11 mouse cellular contexts compared by ENCODE assay signal in genomic region chr8:105624401-105624800, GRCm38 (mm10). TPM values are rescaled to one million over a fixed set of nuclear protein-coding genes. Genes with fewer than 3 reads are reported as not detected.
DNase-seq lines count a peak whose midpoint lies in the region; ATAC-seq and TF ChIP-seq lines count a peak whose summit lies in the region.
"Had no signal": no experiment of that assay in that cellular context is flagged by ENCODE, and none has a peak within 500 bp of the region (broad histone marks: within the 10 kb centered on the region; RNA-seq: fewer than 3 reads in every experiment).

No protein-coding gene starts in this region.

- H3K4me1 ChIP-seq in embryonic facial prominence, embryonic 15.5 days = peaks cover 28% of the 10 kb centered on the region
- no peaks in the 10 kb centered on the region for H3K4me1 ChIP-seq in midbrain, embryonic 11.5 days (ENCODE audit: control insufficient read depth, insufficient read depth, low read length)
- H3K4me1 ChIP-seq in heart, embryonic 12.5 days (replicated peaks) = peaks cover 29% of the 10 kb centered on the region
- peaks cover 7% of the 10 kb centered on the region; the same call in 1 of the 2 replicates for H3K4me1 ChIP-seq in hindbrain, embryonic 16.5 days (ENCODE audit: control insufficient read depth, insufficient read depth, low read depth, low read length)

- ATAC-seq in embryonic facial prominence, embryonic 15.5 days (ENCODE audit: insufficient number of reproducible peaks, low FRiP score, low TSS enrichment, low read depth) = no peak
- no peak for ATAC-seq in midbrain, embryonic 11.5 days (ENCODE audit: low FRiP score)
- no peak for ATAC-seq in heart, embryonic 12.5 days (ENCODE audit: insufficient number of reproducible peaks, low FRiP score)
- ATAC-seq in hindbrain, embryonic 16.5 days = no peak

- DNase-seq in left cerebral cortex, adult 2 months (ENCODE audit: extremely low spot score in 1 of 2, low spot score in 2 of 2) = peak; percentile 67 to 70
- DNase-seq in left cerebral cortex, adult 11 months (ENCODE audit: low spot score) = no peak
- peak; percentile 62 to 66 for DNase-seq in left cerebral cortex, postnatal 10 days (ENCODE audit: extremely low spot score in 1 of 2, low spot score in 2 of 2)
- peak; percentile 94 for DNase-seq in telencephalon, adult 2 months (ENCODE audit: low read depth, low spot score)
- no peak for DNase-seq in midbrain, embryonic 11.5 days (ENCODE audit: low spot score, missing footprints)
- DNase-seq: cerebellum, postnatal 25 days; heart, adult 2 months had no signal

- WGBS in embryonic facial prominence, embryonic 15.5 days = 41% methylated on average over 3 of the region's 3 CpGs
- 58% methylated on average over 3 of the region's 3 CpGs for WGBS in midbrain, embryonic 11.5 days
- whole genome bisulfite sequencing in heart, embryonic 12.5 days = 70% methylated on average over 3 of the region's 3 CpGs
- 46% methylated on average over 3 of the region's 3 CpGs for WGBS in hindbrain, embryonic 16.5 days

- no peaks in the 10 kb centered on the region for H3K27me3 ChIP-seq in embryonic facial prominence, embryonic 15.5 days
- no peaks in the 10 kb centered on the region for H3K27me3 ChIP-seq in midbrain, embryonic 11.5 days (ENCODE audit: control insufficient read depth, insufficient read depth, low read length)
- no peaks in the 10 kb centered on the region for H3K27me3 ChIP-seq in heart, embryonic 12.5 days (replicated peaks)
- H3K27me3 ChIP-seq in hindbrain, embryonic 16.5 days (replicated peaks; ENCODE audit: control insufficient read depth, insufficient read depth, low read length) = no peaks in the 10 kb centered on the region

- no peak overlapping the region for H3K4me2 ChIP-seq in embryonic facial prominence, embryonic 15.5 days (replicated peaks)
- no peak overlapping the region for H3K4me2 ChIP-seq in midbrain, embryonic 11.5 days
- H3K4me2 ChIP-seq in heart, embryonic 12.5 days = no peak overlapping the region
- no peak overlapping the region for H3K4me2 ChIP-seq in hindbrain, embryonic 16.5 days (ENCODE audit: low read length)

- no peak overlapping the region for H3K4me3 ChIP-seq in left cerebral cortex, adult 2 months
- H3K4me3 ChIP-seq in embryonic facial prominence, embryonic 15.5 days (replicated peaks) = no peak overlapping the region
- no peak overlapping the region for H3K4me3 ChIP-seq in midbrain, embryonic 11.5 days (ENCODE audit: low read depth, low read length)
- H3K4me3 ChIP-seq in heart, embryonic 12.5 days = no peak overlapping the region
- H3K4me3 ChIP-seq in hindbrain, embryonic 16.5 days (ENCODE audit: low read length) = no peak overlapping the region
- H3K4me3 ChIP-seq: heart, adult 2 months had no signal

- no peak for TF ChIP-seq CTCF in left cerebral cortex, adult 2 months (IDR thresholded peaks at IDR 0.05)

- H3K9me3 ChIP-seq in embryonic facial prominence, embryonic 15.5 days (replicated peaks) = no peaks in the 10 kb centered on the region
- no peaks in the 10 kb centered on the region for H3K9me3 ChIP-seq in midbrain, embryonic 11.5 days (ENCODE audit: control insufficient read depth, low read length)
- no peaks in the 10 kb centered on the region for H3K9me3 ChIP-seq in heart, embryonic 12.5 days (replicated peaks)
- no peaks in the 10 kb centered on the region for H3K9me3 ChIP-seq in hindbrain, embryonic 16.5 days (ENCODE audit: control insufficient read depth, low read length)

- peaks cover 29% of the 10 kb centered on the region for H3K36me3 ChIP-seq in embryonic facial prominence, embryonic 15.5 days
- peaks cover 11% of the 10 kb centered on the region for H3K36me3 ChIP-seq in midbrain, embryonic 11.5 days (ENCODE audit: control insufficient read depth, insufficient read depth, low read length)
- peaks cover 49% of the 10 kb centered on the region for H3K36me3 ChIP-seq in heart, embryonic 12.5 days
- peaks cover 27% of the 10 kb centered on the region for H3K36me3 ChIP-seq in hindbrain, embryonic 16.5 days (ENCODE audit: control insufficient read depth, insufficient read depth, low read length)

- no peak overlapping the region for H3K9ac ChIP-seq in embryonic facial prominence, embryonic 15.5 days
- no peak overlapping the region for H3K9ac ChIP-seq in midbrain, embryonic 11.5 days (ENCODE audit: low read length)
- no peak overlapping the region for H3K9ac ChIP-seq in heart, embryonic 12.5 days
- H3K9ac ChIP-seq in hindbrain, embryonic 16.5 days (ENCODE audit: low read depth, low read length) = no peak overlapping the region

- intact Hi-C loops in left cerebral cortex, adult 2 months (cut with DNase I) = loop anchor here (1.0 to 5.0 kb wide), 2 partner anchors 12 to 68 kb away; partner anchors contain the start of gene Ctcf
- intact Hi-C loops in left cerebral cortex, postnatal 10 days (cut with DNase I) = no loop called here

- H3K27ac ChIP-seq in left cerebral cortex, adult 2 months = peak overlapping the region; percentile 90
- peak overlapping the region; percentile 72 for H3K27ac ChIP-seq in embryonic facial prominence, embryonic 15.5 days (replicated peaks)
- H3K27ac ChIP-seq in midbrain, embryonic 11.5 days (ENCODE audit: low read depth, low read length) = no peak overlapping the region
- H3K27ac ChIP-seq in heart, embryonic 12.5 days (ENCODE audit: poor library complexity, severe bottlenecking) = no peak overlapping the region
- H3K27ac ChIP-seq in hindbrain, embryonic 16.5 days (ENCODE audit: low read depth, low read length) = no peak overlapping the region
- H3K27ac ChIP-seq: heart, adult 2 months had no signal

RNA-seq across cellular contexts. Expression of gene Ctcf, which starts 12.0 kb away (rescaled TPM):
- total RNA-seq in left cerebral cortex, adult 2 months (2021) = 10 to 100 TPM; 67.4 to 70.2 TPM
- polyA plus RNA-seq in embryonic facial prominence, embryonic 15.5 days (2015; fragmentation: Nextera tagmentation; extraction: Ambion mirVana) = 118 and 122 TPM in 2 replicates
- total RNA-seq in left cerebral cortex, postnatal 10 days (2021) = 10 to 100 TPM; 54.3 to 55.9 TPM
- polyA plus RNA-seq in midbrain, embryonic 11.5 days (2014; fragmentation: Nextera tagmentation; extraction: Ambion mirVana) = 112 and 115 TPM in 2 replicates
- polyA plus RNA-seq in heart, embryonic 12.5 days (2016; fragmentation: Nextera tagmentation; extraction: Ambion mirVana) = 66.1 and 75.9 TPM in 2 replicates
- 92.7 and 93.4 TPM in 2 replicates for polyA plus RNA-seq in hindbrain, embryonic 16.5 days (2015; fragmentation: Nextera tagmentation; extraction: Ambion mirVana)

RNA-seq across cellular contexts. Expression of gene Agrp, which starts 12.8 kb away (rescaled TPM):
- total RNA-seq in left cerebral cortex, adult 2 months (2021) = not detected
- polyA plus RNA-seq in embryonic facial prominence, embryonic 15.5 days (2015; fragmentation: Nextera tagmentation; extraction: Ambion mirVana) = 1.7 and 2.3 TPM in 2 replicates
- total RNA-seq in left cerebral cortex, postnatal 10 days (2021) = not detected
- 0.56 and 0.68 TPM in 2 replicates for polyA plus RNA-seq in midbrain, embryonic 11.5 days (2014; fragmentation: Nextera tagmentation; extraction: Ambion mirVana)
- 0.51 and 0.64 TPM in 2 replicates for polyA plus RNA-seq in heart, embryonic 12.5 days (2016; fragmentation: Nextera tagmentation; extraction: Ambion mirVana)
- 0.75 and 1.4 TPM in 2 replicates for polyA plus RNA-seq in hindbrain, embryonic 16.5 days (2015; fragmentation: Nextera tagmentation; extraction: Ambion mirVana)
- total RNA-seq: heart, adult 2 months; liver, adult 2 months had no signal
- polyA plus RNA-seq: liver, adult 2 months had no signal

RNA-seq across cellular contexts. Expression of gene Ripor1, which starts 19.3 kb away (rescaled TPM):
- total RNA-seq in left cerebral cortex, adult 2 months (2021) = 10 to 100 TPM; 81.0 to 91.4 TPM
- 21.6 and 24.9 TPM in 2 replicates for polyA plus RNA-seq in embryonic facial prominence, embryonic 15.5 days (2015; fragmentation: Nextera tagmentation; extraction: Ambion mirVana)
- total RNA-seq in left cerebral cortex, postnatal 10 days (2021) = 10 to 100 TPM; 74.5 to 76.2 TPM
- polyA plus RNA-seq in midbrain, embryonic 11.5 days (2014; fragmentation: Nextera tagmentation; extraction: Ambion mirVana) = 10.5 and 12.9 TPM in 2 replicates
- 32.8 and 33.4 TPM in 2 replicates for polyA plus RNA-seq in heart, embryonic 12.5 days (2016; fragmentation: Nextera tagmentation; extraction: Ambion mirVana)
- 37.2 and 41.7 TPM in 2 replicates for polyA plus RNA-seq in hindbrain, embryonic 16.5 days (2015; fragmentation: Nextera tagmentation; extraction: Ambion mirVana)

RNA-seq across cellular contexts. Expression of gene Atp6v0d1, which starts 58.6 kb away (rescaled TPM):
- 100 to 1,000 TPM; 288 to 319 TPM for total RNA-seq in left cerebral cortex, adult 2 months (2021)
- polyA plus RNA-seq in embryonic facial prominence, embryonic 15.5 days (2015; fragmentation: Nextera tagmentation; extraction: Ambion mirVana) = 99.7 and 104 TPM in 2 replicates
- 100 to 1,000 TPM; 346 to 352 TPM for total RNA-seq in left cerebral cortex, postnatal 10 days (2021)
- polyA plus RNA-seq in midbrain, embryonic 11.5 days (2014; fragmentation: Nextera tagmentation; extraction: Ambion mirVana) = 121 and 129 TPM in 2 replicates
- polyA plus RNA-seq in heart, embryonic 12.5 days (2016; fragmentation: Nextera tagmentation; extraction: Ambion mirVana) = 51.4 and 52.9 TPM in 2 replicates
- polyA plus RNA-seq in hindbrain, embryonic 16.5 days (2015; fragmentation: Nextera tagmentation; extraction: Ambion mirVana) = 250 and 273 TPM in 2 replicates

Comparison
In these comparisons a context has a peak if more than half of its experiments do, and no peak if none do; other contexts are left out.
1. DNase-seq: peak in left cerebral cortex, adult 2 months (2 of 2), left cerebral cortex, postnatal 10 days (2 of 2) and telencephalon, adult 2 months (single experiment); none in left cerebral cortex, adult 11 months (single experiment) and midbrain, embryonic 11.5 days (single experiment).
2. H3K27ac ChIP-seq: peak in left cerebral cortex, adult 2 months (single experiment) and embryonic facial prominence, embryonic 15.5 days (single experiment); none in midbrain, embryonic 11.5 days (single experiment), heart, embryonic 12.5 days (single experiment) and hindbrain, embryonic 16.5 days (single experiment).